Mouse (Mus musculus): ENCODE results near the gene Zbtb39.
"Not testable (repeated sequence)": the region's sequence is repeated elsewhere in the genome, so short reads cannot be mapped to it uniquely, and the experiment has no call there.

GRCm38 (mm10) chr10:127762926-127763325, 23.6 kb downstream of the Zbtb39 start:
- TF ChIP-seq EP300, CTCF (IDR thresholded peaks at IDR 0.05; ENCODE audit: low read depth): not testable (repeated sequence)
